Mouse (Mus musculus) layer of hippocampus, adult 2 months (tissue): ENCODE data around the gene Astn2. TPM values are rescaled to one million over a fixed set of nuclear protein-coding genes. Genes with fewer than 3 reads are reported as not detected.

Experiments
- DNase-seq, 2 experiments: peaks; one replicate each; pipeline ENCODE4 v3.0.0; 2022; ENCODE audit warnings: low spot score in 2 of 2
- H3K27ac ChIP-seq: fragments of 200-600 bp; 2 replicates; pipeline ENCODE4 v1.8.1; 2022
- H3K4me3 ChIP-seq: fragments of 200-600 bp; 2 replicates; pipeline ENCODE4 v1.8.1; 2022; ENCODE audit warnings: mild to moderate bottlenecking
- CTCF ChIP-seq: fragments of 200-600 bp; conservative IDR thresholded peaks from 2 replicates; pipeline ENCODE4 v1.8.1; 2022; ENCODE audit warnings: antibody characterized with exemption, mild to moderate bottlenecking, moderate library complexity
- total RNA-seq, 2 experiments: library from RNA; stranded (reverse); gene quantifications; 2 replicates each; pipeline ENCODE4 v1.2.3; 2021

Astn2 gene
- total RNA-seq, 2 experiments from 2014 or later: 22.8 to 23.1 TPM

DNA sequence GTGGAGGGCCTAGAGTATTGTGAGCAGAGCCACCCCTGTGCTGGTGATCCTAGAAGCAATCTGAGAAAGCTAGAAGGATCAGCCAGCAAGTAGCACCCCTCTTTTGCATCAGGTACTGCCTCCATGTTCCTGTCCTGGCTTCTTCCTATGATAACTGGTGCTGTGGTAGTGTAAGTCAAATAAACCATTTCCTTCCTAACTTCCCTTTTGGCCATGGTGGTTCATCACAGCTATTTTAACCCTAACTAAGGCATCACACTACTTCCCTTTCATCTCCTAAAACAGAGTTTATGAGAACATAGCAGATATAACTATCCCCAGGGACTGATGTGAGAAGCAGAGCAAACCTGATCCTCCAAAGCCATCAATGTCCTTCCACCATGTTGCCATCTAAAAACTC, 897.5 kb downstream of the Astn2 start:
- TF ChIP-seq CTCF: no peak
- DNase-seq: no peak
- Histone ChIP-seq H3K27ac (no peak overlapping the region), H3K4me3 (no peak overlapping the region)

DNA sequence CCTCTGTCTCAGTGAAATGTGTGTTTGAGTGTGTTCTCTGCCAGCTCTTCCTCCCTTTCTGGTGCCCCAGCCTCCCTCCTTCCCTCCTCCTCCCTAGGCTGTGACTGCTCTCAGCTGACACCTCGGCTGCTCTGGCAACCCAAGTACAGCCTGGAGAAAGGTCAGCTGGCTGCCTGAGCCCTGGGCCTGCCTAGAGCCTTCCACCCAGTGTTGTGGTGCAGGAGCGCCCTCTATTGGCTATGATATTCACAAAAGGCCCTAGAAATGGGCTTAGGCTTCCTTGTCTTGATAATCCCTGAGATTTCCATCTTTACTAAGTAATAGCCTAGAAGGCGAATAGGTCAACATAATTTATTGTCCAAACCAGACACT, 908.0 kb downstream of the Astn2 start:
- Histone ChIP-seq H3K27ac (no peak overlapping the region), H3K4me3 (no peak overlapping the region)
- peak; percentile 72 to 82 for DNase-seq
- TF ChIP-seq CTCF: peak; percentile 93

DNA sequence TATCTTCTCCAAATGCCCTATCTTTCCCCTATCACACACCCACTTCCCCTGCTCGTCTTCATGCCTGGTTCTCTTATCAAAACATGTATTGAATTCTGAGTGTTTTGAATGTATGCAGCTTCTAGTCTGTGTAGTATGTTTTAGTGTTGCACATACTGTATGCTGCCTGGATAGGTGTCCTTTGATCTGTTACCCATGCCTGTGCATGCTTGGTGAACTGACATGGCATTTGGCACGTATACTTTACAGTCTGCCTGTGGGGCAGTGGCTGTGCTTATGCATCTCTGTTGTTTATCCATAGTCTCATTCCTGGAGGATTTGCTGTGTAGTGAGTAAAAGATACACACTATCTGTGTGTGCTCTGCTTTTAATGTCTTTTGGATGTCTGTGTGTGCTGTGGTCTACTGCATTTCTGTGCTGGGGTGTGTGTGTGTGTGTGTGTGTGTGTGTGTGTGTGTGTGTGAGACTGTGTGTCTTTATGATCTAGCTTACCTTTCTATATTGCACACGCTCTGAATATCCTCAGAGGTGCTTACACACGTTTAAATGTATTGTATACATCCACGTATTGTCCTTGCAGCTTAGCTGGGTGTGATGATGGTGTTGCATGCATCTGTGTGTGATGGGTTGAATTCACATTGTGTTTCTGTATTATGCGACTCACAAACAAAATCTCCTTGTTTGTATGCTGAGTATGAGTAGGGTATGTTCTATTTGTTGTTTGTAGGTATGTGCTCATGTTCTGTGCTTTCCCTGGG, 908.5 kb downstream of the Astn2 start:
- no peak for TF ChIP-seq CTCF
- no peak overlapping the region for H3K4me3 ChIP-seq
- H3K27ac ChIP-seq: no peak overlapping the region
- no peak for DNase-seq

DNA sequence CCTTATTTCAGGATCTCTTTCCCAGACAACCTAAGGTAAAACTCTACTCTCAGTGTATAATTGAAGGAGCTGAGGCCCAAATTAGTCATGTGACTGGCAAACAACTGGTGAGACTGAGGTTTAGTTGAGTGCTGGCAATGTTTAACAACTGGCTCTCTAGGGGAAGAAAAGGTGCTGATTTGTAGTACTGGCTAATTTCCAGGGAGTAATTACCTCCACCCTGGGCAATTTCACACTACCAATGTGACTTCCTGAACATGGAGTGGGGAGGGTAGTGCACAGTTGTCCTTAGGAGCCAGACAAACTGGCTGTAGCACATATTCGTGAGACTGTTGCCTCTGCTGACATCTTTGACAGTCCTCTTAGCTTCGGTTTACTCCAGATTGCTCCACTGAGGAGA, 912.9 kb downstream of the Astn2 start:
- H3K27ac ChIP-seq: no peak overlapping the region
- H3K4me3 ChIP-seq: no peak overlapping the region
- no peak for TF ChIP-seq CTCF
- no peak for DNase-seq

DNA sequence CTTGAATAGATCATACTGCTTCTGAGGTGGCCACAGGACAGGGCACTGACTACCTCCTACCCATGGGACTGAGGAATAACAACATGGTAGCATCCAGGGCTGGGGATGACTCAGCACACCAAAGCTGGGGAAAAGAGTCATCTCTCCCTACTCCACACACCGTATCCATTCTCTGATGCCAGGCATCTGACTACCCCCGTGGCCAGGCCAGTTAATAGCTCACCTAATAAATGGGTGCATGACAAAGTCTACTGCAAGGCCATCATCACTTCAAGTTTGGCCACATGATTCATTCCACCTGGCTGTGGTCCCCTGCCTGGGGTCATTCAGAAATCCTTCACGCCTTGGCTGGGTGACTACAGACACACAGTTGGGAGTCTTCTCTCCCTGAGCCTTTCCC, 914.7 kb downstream of the Astn2 start:
- no peak for DNase-seq
- H3K4me3 ChIP-seq: no peak overlapping the region
- no peak overlapping the region for H3K27ac ChIP-seq
- TF ChIP-seq CTCF: no peak

DNA sequence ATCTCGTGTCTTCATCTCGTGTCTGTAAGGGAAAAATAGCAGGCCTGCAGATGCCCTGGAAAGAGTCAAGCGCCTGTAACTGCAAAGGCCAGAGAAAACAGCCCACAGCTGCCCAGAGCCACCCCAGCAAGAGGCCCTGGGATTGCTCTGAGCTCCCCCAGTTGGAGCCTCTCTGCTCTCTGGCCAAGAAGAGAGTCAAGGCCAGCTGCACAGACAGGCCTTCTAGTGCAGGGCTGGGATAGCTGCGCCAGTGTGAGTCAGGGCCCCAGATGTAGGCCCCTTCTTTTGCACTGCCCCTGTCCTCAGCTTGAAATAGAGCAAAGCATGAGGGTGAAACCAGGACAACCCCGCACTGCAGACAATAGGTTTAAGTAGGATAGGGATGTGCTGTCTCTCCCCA, 922.8 kb downstream of the Astn2 start:
- TF ChIP-seq CTCF: no peak
- H3K27ac ChIP-seq: no peak overlapping the region
- DNase-seq: no peak
- no peak overlapping the region for H3K4me3 ChIP-seq

DNA sequence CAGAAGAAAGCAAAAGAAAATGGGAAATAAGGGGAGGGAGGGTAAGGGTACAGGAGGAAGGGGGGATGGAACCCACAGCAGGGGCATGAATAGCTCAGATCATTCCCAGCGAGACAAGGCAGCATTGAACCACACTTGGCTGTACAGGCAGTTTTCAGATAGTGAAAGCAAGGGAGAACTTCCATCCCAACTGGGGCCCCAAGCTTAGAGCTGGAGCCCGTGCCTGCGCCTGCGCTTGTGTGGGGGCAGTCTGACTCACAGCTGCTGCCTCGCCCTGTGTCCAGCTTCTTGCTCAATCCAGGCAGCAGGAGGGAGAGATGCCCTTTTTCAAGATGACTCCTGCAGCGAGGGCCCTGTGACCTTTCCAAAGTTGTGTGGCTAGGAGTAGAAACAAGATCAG, 927.3 kb downstream of the Astn2 start:
- peak; percentile 16 to 37 for DNase-seq
- H3K27ac ChIP-seq: peak overlapping the region; percentile 68; the same call in 1 of the 2 replicates
- no peak for TF ChIP-seq CTCF
- no peak overlapping the region for H3K4me3 ChIP-seq

DNA sequence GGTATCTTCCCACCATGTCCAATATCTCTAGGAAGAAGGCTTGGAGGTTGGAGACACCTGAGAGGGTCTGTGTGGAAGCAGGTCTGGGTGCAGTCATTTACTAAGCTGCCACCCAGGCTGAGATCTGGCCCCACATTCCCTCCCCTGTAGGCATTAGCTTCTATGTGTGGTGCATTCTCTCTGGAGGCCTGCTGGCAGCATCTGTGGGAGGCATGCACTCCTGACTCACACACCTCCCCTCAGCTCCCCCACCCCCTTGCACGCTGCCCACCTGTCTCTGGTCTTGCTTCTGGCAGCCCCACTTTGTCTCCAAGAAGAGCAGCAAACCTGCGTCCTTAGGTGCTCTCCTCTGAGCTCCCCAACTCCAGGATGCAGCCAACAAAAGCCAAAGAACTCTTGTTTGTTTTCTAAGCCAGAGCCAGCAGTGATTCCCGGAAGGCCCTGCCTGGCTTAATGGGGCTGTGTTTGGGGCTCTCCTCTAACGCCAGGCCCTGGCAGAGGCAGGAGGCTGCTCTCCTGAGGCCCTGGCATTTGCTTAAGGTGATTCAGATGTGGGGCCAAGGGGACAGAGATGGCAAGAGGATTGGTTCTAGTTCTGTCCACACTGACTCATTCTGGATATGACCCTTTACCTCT, 928.4 kb downstream of the Astn2 start:
- TF ChIP-seq CTCF: no peak
- no peak overlapping the region for H3K4me3 ChIP-seq
- DNase-seq: no peak

DNA sequence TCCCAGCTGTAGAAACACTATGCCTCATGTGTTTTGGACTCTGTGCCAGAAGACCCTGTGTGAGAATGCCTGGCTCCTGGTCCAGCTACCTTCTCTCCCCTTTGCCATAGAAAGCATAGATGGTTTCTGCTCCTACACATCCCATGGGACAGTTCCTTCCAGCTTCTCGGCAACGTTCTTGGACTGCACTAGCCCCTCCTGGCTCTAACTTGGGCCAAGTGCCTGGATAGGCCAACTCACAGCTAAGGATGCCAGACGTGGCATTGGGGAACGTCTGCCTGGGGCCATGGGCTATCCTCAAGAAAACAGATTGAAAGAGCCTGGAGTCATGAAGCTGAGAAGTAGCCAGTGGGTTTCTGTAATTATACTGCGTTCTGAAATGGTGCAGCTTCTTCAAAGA, 931.3 kb downstream of the Astn2 start:
- no peak for TF ChIP-seq CTCF
- H3K27ac ChIP-seq: no peak overlapping the region
- no peak for DNase-seq
- H3K4me3 ChIP-seq: no peak overlapping the region

More for the DNA sequence above, 928.4 kb downstream of the Astn2 start:
- H3K27ac ChIP-seq: no peak overlapping the region

DNA sequence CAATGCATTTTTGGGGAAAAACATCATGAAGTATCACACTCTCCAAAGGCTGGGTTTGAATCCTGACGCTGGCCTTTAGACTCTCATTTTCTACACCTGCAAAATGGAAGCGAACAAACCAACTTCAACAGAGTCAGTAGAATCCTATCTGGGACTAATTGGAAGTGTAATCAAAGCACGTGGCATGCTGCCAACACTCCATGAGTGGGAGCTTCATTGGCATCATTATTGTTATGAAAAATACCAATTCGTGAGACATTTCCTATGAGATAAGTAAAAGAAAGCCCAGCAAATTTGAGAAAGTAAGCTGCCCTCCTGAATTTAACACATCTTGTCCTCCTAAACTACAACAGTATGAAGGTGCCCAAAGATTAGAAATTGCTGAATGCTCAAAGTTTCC, 955.2 kb downstream of the Astn2 start:
- Histone ChIP-seq H3K27ac (no peak overlapping the region), H3K4me3 (no peak overlapping the region)
- no peak for TF ChIP-seq CTCF
- DNase-seq: peak; percentile 57 to 60

DNA sequence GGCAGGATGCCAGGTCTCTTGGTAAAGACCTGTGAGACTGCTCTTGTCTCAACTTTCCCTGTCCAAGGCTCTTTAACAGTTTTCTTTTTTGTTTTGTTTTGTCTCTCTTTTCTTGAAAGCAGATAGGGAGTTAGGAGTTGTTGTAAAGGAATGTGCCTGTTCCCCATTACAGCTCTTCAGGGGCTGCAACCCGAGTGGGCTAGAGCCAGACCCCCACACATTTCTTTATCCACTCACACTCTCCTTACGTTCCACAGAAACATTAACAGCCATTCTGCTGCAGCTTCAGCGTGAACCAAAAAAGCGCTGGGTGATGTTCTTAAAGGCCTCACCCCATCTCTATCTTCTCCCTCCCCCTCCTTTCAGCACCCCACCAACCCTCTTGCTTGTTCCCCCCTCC, 962.7 kb downstream of the Astn2 start:
- no peak overlapping the region for H3K27ac ChIP-seq
- DNase-seq: no peak
- no peak for TF ChIP-seq CTCF
- no peak overlapping the region for H3K4me3 ChIP-seq

DNA sequence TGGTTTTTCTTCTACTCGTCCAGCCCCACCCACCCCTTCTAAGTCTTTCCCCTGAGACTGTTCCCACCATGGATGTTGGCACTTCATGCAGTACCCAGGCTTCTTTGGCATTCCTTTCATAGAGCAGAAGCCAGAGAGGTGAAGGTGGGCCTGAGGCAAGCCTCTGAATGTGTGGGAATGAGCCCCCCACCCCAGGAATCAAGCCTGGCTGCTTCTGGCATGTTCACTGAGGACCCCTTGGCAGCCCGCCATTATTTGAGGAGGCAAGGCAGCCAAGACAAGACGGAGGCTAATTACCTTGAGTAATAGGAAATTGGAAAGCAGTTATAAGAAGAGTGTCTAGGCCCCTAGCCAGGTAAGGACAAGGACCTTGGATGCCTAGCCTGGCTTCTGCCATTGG, 973.6 kb downstream of the Astn2 start:
- no peak for DNase-seq
- Histone ChIP-seq H3K4me3 (no peak overlapping the region), H3K27ac (no peak overlapping the region)
- TF ChIP-seq CTCF: no peak

DNA sequence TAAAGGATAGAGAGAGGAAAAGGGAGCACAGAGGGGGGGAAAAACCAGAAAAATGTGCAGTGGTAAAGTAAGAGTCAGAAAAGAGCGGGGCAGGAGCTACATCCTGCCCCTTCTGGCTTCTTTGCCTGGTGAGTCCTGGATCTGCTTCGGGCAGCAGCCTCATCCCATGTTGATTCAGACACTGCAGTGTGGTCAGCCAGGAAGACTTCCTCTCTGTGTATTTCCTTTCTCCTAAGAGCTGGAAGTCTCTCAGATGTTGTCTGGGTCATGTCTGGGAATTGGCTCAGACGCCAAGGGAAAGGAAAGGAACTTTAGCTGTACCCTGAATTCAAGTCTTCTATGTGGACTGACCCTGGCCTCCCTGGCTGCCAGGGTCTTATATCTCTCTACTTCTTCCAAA, 976.9 kb downstream of the Astn2 start:
- TF ChIP-seq CTCF: no peak
- DNase-seq: no peak
- H3K27ac ChIP-seq: no peak overlapping the region
- no peak overlapping the region for H3K4me3 ChIP-seq

DNA sequence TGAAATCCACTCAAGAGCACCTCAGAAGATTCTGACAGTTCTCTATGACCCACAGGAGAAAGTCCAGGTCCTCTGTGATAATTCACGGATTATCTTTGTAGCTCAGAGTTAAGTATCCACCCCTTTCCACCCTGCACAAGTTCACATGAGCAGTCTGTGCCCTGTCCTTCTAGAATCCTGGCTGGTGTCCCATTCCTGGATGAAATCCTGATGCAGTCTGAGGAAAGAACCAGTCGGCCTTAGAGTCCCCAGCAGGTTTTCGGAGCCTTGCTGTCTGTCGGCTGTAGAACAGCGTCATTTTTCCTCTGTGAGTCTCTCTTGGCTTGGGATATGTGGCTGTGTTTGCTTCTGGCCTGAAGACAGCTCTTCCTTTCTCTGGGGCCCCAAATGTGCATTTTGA, 978.0 kb downstream of the Astn2 start:
- no peak for TF ChIP-seq CTCF
- H3K27ac ChIP-seq: no peak overlapping the region
- no peak for DNase-seq
- H3K4me3 ChIP-seq: no peak overlapping the region
